In genomic region chr11:78792465-78792864, GRCm38 (mm10) we compare ENCODE assay signal across 8 mouse cellular contexts. TPM values are rescaled to one million over a fixed set of nuclear protein-coding genes. Genes with fewer than 3 reads are reported as not detected.
DNase-seq lines count a peak whose midpoint lies in the region; ATAC-seq and TF ChIP-seq lines count a peak whose summit lies in the region.

No protein-coding gene starts in this region.

- WGBS in heart, embryonic 10.5 days: 59% methylated on average over 11 of the region's 11 CpGs
- WGBS in cerebellum, adult 2 months: 13% methylated on average over 11 of the region's 11 CpGs

- intact Hi-C loops in heart, postnatal 14 days (cut with DNase I): no loop called here

- H3K4me1 ChIP-seq in heart, embryonic 10.5 days: peaks cover 8% of the 10 kb centered on the region; the same call in 1 of the 2 replicates
- no peaks in the 10 kb centered on the region for H3K4me1 ChIP-seq in cerebellum, adult 2 months (ENCODE audit: control insufficient read depth, insufficient read depth, low read length)

- DNase-seq in heart, embryonic 10.5 days (ENCODE audit: low spot score): no peak
- DNase-seq in heart, postnatal 14 days: no peak
- peak; percentile 69 for DNase-seq in 416B (ENCODE audit: low read depth)
- peak; percentile 88 for DNase-seq in telencephalon, adult 2 months (ENCODE audit: low read depth, low spot score)
- no peak for DNase-seq in cerebellum, adult 2 months
- DNase-seq in kidney, adult 8-10 months: no peak

- H3K27me3 ChIP-seq in heart, embryonic 10.5 days (ENCODE audit: insufficient read depth, poor library complexity, severe bottlenecking): 0 out of 2 replicates have a peak, but pooled peaks cover 6% of the 10 kb centered on the region
- H3K27me3 ChIP-seq in cerebellum, adult 2 months (ENCODE audit: control insufficient read depth, insufficient read depth, low read length): no peaks in the 10 kb centered on the region

- H3K4me3 ChIP-seq in heart, embryonic 10.5 days: 0 out of 2 replicates have a peak overlapping the region, but pooled peaks have one; percentile 24
- no peak overlapping the region for H3K4me3 ChIP-seq in cerebellum, adult 2 months (replicated peaks; ENCODE audit: insufficient read depth, low read depth, low read length)

- H3K27ac ChIP-seq in heart, embryonic 10.5 days: no peak overlapping the region
- H3K27ac ChIP-seq in cerebellum, adult 2 months (ENCODE audit: insufficient read depth, low read length): no peak overlapping the region

- no peak for TF ChIP-seq POLR2A in cerebellum, adult 2 months (IDR thresholded peaks at IDR 0.05; ENCODE audit: borderline replicate concordance, insufficient read depth, low read length)

- no peaks in the 10 kb centered on the region for H3K9me3 ChIP-seq in heart, embryonic 10.5 days

- no peak for TF ChIP-seq CTCF in cerebellum, adult 2 months (IDR thresholded peaks at IDR 0.05; ENCODE audit: borderline replicate concordance, insufficient read depth, low read depth, low read length)

- H3K36me3 ChIP-seq in heart, embryonic 10.5 days: no peaks in the 10 kb centered on the region

- peak; percentile 72 to 81 for ATAC-seq in hematopoietic stem cell, adult 5-6 weeks (replicated peaks in 1 of 2; ENCODE audit: insufficient read depth in 1 of 2, low FRiP score in 2 of 2, low TSS enrichment in 1 of 2, low read depth in 1 of 2, poor library complexity in 2 of 2, severe bottlenecking in 2 of 2)
- ATAC-seq in megakaryocyte progenitor cell, adult 5-6 weeks (replicated peaks; ENCODE audit: poor library complexity): peak; percentile 77

RNA-seq across cellular contexts. Expression of gene Lyrm9, which starts 33.9 kb away (rescaled TPM):
- polyA plus RNA-seq in heart, embryonic 10.5 days (2016; fragmentation: Nextera tagmentation; extraction: Ambion mirVana): 25.9 and 36.8 TPM in 2 replicates
- total RNA-seq in heart, postnatal 14 days (2021): 10 to 100 TPM; 31.1 to 36.3 TPM
- 5.8 and 104 TPM in 2 replicates for total RNA-seq in hematopoietic stem cell, adult 5-6 weeks (2017)
- total RNA-seq in megakaryocyte progenitor cell, adult 5-6 weeks (2015): 7.9 and 8.4 TPM in 2 replicates
- 58.6 and 68.0 TPM in 2 replicates for total RNA-seq in megakaryocyte progenitor cell, adult 5-6 weeks (2017)
- polyA plus RNA-seq in cerebellum, adult 2 months (2012; rRNA removed): 22.6 and 32.9 TPM in 2 replicates

RNA-seq across cellular contexts. Expression of gene Ccnq, which starts 40.9 kb away (rescaled TPM):
- 33.1 and 35.4 TPM in 2 replicates for polyA plus RNA-seq in heart, embryonic 10.5 days (2016; fragmentation: Nextera tagmentation; extraction: Ambion mirVana)
- 10 to 100 TPM; 12.9 to 14.2 TPM for total RNA-seq in heart, postnatal 14 days (2021)
- 19.4 and 30.0 TPM in 2 replicates for total RNA-seq in hematopoietic stem cell, adult 5-6 weeks (2017)
- 36.4 and 39.5 TPM in 2 replicates for total RNA-seq in megakaryocyte progenitor cell, adult 5-6 weeks (2015)
- 24.3 and 30.1 TPM in 2 replicates for total RNA-seq in megakaryocyte progenitor cell, adult 5-6 weeks (2017)
- 30.8 and 31.2 TPM in 2 replicates for polyA plus RNA-seq in cerebellum, adult 2 months (2012; rRNA removed)

Comparison
In these comparisons a context has a peak if more than half of its experiments do, and no peak if none do; other contexts are left out.
1. DNase-seq: peak in 416B (single experiment) and telencephalon, adult 2 months (single experiment); none in heart, embryonic 10.5 days (single experiment), heart, postnatal 14 days (0 of 2), cerebellum, adult 2 months (0 of 2) and kidney, adult 8-10 months (0 of 2).